Mouse (Mus musculus) brain, embryonic 14.5 days (tissue): Measurements from ENCODE around the gene Prr36. TPM values are rescaled to one million over a fixed set of nuclear protein-coding genes. Genes with fewer than 3 reads are reported as not detected.

Experiments used
- DNase-seq: peaks from one replicate; pipeline ENCODE4 v3.0.0-alpha.2; 2011; ENCODE audit warnings: low read depth
- CTCF ChIP-seq: fragments of 200-500 bp; IDR thresholded peaks from 2 replicates; pipeline ENCODE4 v1.5.1; 2012; ENCODE audit warnings: inconsistent platforms, mild to moderate bottlenecking, moderate library complexity, borderline replicate concordance; ENCODE audit not compliant: insufficient read depth, insufficient read length; ENCODE audit errors: extremely low read depth
- POLR2A ChIP-seq: fragments of 200-500 bp; IDR thresholded peaks from 2 replicates; pipeline ENCODE4 v1.6.1; 2012; ENCODE audit warnings: mild to moderate bottlenecking, inconsistent platforms, borderline replicate concordance; ENCODE audit not compliant: poor library complexity, insufficient read depth, insufficient read length, severe bottlenecking; ENCODE audit errors: extremely low read depth
- polyA plus RNA-seq: library from polyadenylated mRNA; depleted of rRNA; stranded (reverse); fragments of >200 nt; gene quantifications from 2 replicates; pipeline ENCODE4 v1.2.3, GENCODE M21; 2012

Gene Prr36
- polyA plus RNA-seq, 1 experiment: 82.9 TPM

DNA sequence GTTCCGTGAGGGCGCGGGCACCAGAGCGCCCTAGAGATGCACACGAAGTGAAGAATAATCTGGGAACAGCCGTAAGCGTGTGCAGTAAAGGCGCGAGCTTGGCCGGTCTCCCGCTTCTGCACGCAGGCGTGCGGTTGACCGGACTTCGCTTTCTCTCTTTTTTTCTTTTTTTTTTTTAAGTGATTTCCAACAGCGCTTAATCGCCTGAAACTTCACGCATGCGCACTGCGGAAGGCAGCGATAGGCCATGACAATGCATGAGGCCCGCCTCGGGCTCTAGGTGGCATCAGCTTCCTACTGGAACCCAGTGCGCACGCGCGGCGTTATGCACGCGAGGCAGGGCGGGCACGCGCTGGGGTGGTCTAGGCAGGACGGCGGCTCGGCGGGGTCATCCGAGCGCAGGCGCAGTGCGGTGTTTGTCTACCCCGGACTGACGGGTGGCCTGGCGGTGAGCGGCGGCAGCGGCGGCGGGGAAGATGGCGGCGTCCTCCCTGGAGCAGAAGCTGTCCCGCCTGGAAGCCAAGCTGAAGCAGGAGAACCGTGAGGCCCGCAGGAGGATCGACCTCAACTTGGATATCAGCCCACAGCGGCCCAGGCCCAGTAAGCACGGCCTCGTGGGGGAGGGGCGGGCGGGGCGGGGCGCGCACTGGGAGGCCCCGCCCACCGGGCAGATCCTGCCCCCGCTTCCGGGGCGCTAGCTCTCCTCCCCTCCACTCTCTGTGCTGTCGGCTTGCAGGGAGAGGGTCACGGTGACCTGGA, 21.4 kb upstream of the Prr36 start, which contains the start of the genes Map2k7 and Gm49320:
TSS of gene Map2k7 (plus strand) at position 307 of the 759 bp plus-strand sequence.
TSS of gene Gm49320 (plus strand) at position 432 of the 759 bp plus-strand sequence.
- peak; percentile 100 for DNase-seq
- peak; percentile 58 for TF ChIP-seq POLR2A
- TF ChIP-seq CTCF: peak; percentile 55

DNA sequence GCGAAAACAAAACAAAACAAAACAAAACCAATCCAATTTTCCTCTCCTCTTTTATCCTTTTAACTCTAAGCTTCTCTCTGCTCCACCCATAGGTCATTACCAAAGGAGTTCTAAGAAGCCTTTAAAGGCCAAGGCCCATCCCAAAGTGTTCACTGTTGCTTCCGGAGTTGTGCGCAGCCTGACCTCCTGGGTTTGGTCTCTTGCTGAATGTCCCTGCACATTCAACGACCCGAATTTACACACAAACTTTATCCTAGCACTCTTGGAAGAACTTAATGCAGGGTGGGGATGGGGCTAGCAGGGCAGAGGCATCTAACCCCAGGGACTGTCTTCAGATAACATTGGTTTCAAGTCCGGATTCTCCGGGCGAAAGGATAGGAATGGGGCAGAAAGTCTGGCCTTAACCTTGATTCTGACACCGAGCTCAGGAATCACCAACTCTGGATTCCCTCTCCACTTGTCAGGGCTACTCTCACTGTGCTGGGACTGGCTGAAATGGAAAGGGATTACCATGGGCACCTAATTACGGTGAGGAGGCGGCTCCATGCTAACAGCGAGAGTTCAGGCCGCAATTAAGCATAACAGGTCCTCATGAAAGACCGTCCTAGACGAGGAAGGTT, 20.7 kb upstream of the Prr36 start:
- no peak for DNase-seq

DNA sequence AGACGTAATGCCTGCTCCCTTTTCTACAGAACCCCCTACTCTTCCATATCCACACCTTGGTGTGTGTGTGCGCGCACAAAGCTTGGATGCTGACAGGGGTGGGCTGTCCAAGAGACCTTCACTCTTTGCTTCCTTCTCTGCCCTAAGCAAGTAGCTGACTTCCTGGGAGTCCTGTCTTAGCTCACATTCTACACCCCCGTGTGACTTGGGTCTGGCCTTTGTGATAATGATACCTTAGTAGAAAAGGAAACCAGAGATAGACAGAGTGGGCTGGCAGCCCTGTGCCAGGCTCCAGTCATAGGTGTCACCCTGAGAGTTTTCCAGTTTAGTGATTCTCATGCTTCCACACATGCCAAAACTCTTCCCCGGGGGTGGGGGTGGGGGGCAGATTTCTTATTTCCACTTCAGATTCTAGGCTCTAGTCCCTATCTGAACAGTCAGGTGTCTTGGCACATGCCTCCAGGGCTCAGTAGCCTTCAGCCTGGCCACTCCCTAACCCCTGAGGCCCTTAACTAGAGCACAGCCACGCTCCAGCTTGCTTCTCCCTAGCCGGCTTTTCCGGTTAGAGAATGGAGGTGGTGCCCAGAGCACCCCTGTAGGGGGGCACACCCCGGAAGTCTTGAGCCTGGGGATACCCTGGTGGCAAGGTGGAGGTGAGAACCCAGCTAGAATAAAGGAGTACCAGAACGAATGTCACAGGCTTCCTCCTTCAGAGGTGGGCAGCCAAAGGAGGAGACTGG, 13.5 kb upstream of the Prr36 start:
- TF ChIP-seq CTCF: no peak
- TF ChIP-seq POLR2A: no peak
- no peak for DNase-seq

More for the DNA sequence above, 20.7 kb upstream of the Prr36 start:
- TF ChIP-seq POLR2A (no peak), CTCF (no peak)

DNA sequence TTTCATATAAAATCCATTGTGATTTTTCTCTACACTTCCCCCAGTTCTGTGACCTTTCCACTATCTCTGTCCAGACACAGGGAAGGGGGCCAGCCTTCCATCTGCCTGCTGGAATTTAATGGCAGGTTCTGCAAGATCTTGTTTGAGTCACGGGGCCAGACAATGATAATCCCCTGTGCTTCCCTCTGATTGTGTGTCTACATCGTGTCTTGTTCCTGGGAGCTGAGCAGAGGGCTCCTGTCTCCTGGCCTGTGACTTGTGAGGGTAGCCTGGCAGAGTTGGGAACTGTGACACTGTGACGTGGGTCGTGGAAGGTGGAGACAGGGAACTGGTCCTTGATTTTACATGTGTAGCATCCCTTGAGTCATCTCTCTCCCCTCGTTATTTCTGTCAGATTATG, 12.5 kb upstream of the Prr36 start:
- DNase-seq: no peak
- TF ChIP-seq POLR2A (no peak), CTCF (no peak)

DNA sequence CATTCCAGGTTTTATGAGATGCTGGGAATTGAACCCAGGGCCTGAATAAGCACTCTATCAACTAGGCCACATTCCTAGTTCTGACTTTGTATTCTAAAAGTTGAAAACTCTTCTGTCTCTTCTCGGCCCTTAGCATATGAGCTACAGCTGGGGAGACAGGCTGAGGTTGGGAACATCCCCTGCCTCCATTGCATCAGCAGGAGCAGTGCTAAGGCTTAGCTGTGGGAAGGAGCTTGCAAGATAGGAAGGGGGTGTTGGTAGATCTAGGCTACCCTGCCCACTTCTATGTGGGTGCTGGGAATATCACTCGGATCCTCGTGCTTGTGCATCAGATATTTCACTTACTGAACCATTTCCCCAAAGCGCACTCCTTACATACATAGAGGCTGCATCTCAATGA, 10.7 kb upstream of the Prr36 start:
- DNase-seq: no peak
- TF ChIP-seq CTCF: no peak

DNA sequence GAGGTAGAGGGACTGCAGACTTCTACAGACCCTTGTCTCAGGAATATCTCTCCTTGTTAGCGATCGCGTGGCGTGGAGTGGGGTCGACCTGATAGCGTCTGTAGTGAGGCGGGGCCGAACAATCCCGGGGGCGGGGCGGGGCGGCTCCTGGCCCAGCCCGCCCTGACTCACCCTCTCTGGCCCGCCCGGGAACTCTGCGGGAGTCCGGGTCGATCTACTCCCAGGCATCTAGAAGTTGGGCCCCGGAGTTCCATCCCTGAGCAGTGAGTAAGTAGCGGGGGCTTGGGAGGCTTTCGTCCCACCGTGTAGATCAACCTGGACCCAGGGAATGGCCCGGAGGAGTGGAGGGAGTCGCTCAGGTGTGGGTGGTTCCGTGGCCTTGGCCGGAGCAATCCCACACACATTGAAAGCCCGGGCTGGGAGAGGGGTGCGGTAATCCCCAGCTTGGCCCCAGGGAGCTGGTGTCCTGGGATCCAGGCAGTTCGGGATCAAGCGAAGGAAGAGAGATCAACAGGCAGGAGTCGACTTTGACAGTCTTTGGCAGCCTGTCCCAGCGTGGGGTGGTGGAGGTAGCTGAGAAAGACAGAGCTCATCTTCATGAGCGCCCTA, 9.6 kb upstream of the Prr36 start, which contains the start of gene Lrrc8e:
TSS of gene Lrrc8e (plus strand) at position 89 of the 609 bp plus-strand sequence.
- no peak for DNase-seq
- TF ChIP-seq CTCF: no peak
- no peak for TF ChIP-seq POLR2A

DNA sequence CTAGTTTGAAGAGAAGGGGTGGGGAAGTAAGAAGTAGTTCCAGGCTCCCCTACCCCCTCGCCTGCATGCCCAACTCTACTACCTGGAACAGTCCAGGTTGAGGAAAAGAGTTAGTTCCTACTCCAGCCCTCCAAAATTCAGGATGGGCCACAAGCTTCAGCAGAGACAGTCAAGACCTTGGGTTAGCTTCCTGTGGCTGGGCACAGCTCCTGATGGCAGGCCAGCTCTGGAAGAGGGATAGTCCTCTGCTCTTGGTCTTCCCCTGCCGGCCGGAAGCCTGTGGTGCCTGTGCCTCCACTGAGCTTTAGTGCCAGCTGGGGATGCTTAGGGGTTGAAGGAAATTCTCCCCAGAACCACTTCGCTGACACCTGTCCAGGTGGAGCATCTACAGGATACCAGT, 9.1 kb upstream of the Prr36 start:
- DNase-seq: no peak
- TF ChIP-seq CTCF (no peak), POLR2A (no peak)

DNA sequence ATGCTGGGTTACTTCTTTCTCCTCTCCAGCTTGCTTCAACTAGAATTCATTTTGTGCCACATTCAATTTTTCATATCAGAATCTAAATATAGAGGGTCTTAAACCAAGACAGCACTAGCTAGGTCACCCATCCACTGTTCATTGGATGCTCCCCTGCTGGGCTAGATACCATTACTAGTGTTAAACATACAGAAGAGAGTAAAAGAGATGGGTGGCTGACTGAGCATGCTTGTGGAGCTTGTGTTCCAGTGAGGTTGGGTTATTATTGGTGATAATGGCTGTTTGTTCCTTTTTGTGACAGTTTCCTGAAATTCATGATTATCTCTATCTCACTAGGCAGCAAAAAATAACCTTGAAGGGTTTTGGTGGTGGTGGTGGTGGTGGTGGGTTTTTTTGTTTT, 4.8 kb upstream of the Prr36 start:
- no peak for TF ChIP-seq CTCF
- no peak for TF ChIP-seq POLR2A
- DNase-seq: no peak

DNA sequence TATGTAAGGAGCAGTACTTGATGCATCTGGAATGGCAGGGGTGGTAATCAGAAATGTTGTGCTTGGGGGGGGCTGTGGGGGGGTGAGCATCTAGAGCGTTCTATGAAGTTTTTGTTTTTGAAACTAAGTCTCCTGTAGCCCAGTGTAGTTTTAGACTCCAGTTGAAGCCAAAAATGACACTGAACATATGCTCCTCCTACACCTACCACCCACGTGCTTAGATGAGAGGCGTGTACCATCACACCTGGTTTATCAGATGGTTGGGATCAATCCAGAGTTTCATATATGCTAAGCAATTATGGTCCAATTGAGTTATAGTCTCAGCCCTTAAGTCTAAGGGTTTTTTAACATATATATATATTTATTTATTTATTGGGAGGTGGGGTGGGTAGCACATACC, 2.4 kb upstream of the Prr36 start:
- TF ChIP-seq CTCF (no peak), POLR2A (no peak)
- DNase-seq: no peak

DNA sequence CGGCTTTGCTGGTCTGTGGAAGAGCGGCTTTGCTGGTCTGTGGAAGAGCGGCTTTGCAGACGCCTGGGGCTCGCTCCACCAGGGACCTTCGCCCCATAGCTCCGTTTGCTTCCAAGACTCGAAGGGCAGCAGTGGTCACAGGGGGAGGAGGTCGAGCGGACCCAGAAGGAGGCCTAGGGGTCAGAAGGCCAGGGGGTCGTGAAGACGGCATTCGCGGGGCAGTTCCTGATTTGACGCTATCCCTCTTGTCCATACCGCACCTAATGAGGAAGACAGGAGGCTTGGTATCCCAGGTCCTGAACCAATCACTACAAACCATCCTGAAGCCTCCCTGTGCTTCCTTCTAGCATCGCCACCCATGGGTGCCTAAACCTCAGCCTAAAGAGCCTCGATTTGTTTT, 963 bp downstream of the Prr36 start:
- TF ChIP-seq POLR2A (no peak), CTCF (no peak)
- no peak for DNase-seq

DNA sequence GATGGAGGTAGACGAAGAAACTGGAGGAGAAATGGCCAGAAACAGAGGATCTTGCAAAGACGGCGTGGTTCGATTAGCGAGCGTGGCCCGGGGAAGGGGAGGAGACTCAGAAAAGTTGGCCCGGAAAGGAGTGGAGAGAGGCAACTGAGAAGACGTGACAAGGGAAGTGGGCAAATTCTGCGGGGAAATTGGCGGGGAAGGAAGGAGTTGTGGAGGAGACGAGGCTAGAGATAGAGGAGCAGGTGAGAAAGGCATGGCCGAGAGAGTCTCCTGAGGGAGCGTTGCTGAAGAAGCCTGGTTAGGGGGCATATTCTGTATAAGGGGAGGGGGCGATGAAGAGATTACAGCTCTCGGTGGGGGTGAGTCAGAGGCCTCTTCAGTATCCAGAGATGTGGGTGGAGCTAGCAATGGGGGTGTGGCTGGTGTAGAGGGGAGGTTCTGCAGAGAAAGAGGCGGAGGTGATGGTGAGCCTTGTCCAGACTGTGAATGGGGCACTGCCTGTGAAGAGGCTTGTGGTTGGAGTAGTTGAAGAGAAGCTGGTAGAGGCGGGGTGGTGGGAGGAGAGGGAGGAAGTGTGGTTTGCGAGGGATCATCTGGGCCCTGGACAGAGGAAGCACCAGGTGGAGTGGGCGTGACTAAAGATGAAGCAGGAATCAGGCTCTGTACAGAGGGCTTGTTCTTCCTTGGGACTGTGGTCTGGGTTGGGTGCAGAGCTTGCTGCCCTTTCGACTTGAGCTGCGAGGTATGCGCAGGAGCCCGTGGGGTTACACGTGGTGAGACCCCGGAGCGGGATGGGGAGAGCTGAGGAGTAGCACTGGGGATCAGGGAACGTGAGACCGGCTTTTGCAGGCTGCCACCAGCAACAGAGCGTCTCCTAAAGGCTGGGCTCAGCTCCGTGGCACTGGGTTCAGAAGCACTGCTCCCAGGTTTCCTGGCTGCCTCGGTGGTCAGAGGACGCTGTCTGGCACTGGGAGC, 3.0 kb downstream of the Prr36 start:
- TF ChIP-seq CTCF: no peak
- no peak for TF ChIP-seq POLR2A

More for the DNA sequence above, 3.0 kb downstream of the Prr36 start:
- DNase-seq: peak; percentile 61
